Mouse (Mus musculus): ENCODE measurements at regions not wholly inside any gene's neighbourhood (a gene's known extent, or its start where the extent isn't known, plus 50 kb on each side); places are given as distances from the start of the nearest gene placed in this dataset.
A peak's percentile ranks its signal among the peaks of the same experiment; 100 is the strongest.

GRCm38 (mm10) chr7:68858471-68859210, 109.6 kb upstream of the Arrdc4 start:
- no peak for DNase-seq

- DNase-seq = no peak
These were observed 103.0 kb upstream of the Arrdc4 start for GRCm38 (mm10) chr7:68851981-68852575.

GRCm38 (mm10) chr7:68844606-68845005, 95.6 kb upstream of the Arrdc4 start:
- no peak for DNase-seq

GRCm38 (mm10) chr7:68843374-68843773, 94.3 kb upstream of the Arrdc4 start:
- peak; percentile 25 for DNase-seq

- no peak for DNase-seq
These were observed 85.1 kb upstream of the Arrdc4 start for GRCm38 (mm10) chr7:68833977-68834791.

- DNase-seq = peak; percentile 20
These were observed 84.5 kb upstream of the Arrdc4 start for GRCm38 (mm10) chr7:68833517-68833916.

- DNase-seq = peak; percentile 92
These were observed 80.8 kb upstream of the Arrdc4 start for GRCm38 (mm10) chr7:68829861-68830260.

- no peak for DNase-seq
These were observed 75.4 kb upstream of the Arrdc4 start for GRCm38 (mm10) chr7:68824399-68824798.

GRCm38 (mm10) chr7:68823646-68824045, 74.6 kb upstream of the Arrdc4 start:
- DNase-seq = no peak

- peak; percentile 75 for DNase-seq
These were observed 74.1 kb upstream of the Arrdc4 start for GRCm38 (mm10) chr7:68823189-68823588.

- DNase-seq = no peak
These were observed 66.0 kb upstream of the Arrdc4 start for GRCm38 (mm10) chr7:68814823-68815666.

- DNase-seq = no peak
These were observed 60.7 kb upstream of the Arrdc4 start for GRCm38 (mm10) chr7:68809782-68810181.

Measured in adrenal gland, postnatal 10 days (tissue).